Mouse (Mus musculus): ENCODE measurements around the gene Olfr463. TPM values are rescaled to one million over a fixed set of nuclear protein-coding genes. Genes with fewer than 3 reads are reported as not detected.

The Olfr463 gene
- total RNA-seq (2018; cell fraction: chromatin; rRNA removed), result not detected
- total RNA-seq (2018; cell fraction: cytosol; rRNA removed), result not detected
- total RNA-seq (2018; cell fraction: nucleus; rRNA removed), result not detected
- polyA plus RNA-seq (2018), result not detected in 3 replicates

DNA sequence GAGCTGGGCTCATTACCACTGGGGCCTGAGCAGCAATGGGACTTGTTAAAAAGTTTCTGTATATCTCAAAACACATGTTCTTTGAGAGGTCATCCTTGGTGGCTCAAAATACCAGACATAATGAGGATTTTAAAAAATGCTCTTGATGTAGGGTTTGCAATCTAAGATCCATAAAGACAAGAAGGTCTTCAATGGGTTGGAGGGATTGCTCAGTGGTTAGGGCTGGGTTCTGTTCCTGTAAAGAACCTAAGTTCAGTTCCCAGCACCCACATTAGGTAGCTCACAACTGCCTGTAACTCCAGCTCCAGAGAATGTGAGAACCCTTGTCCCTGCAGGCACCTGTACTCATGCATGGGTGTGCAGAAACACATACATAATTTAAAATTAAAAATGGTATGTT is at the start of gene Olfr463:
Olfr463 (minus strand) TSS at position 101 of the 400 bp plus-strand sequence.
- H3K27ac ChIP-seq, result no peak within 1 kb of the TSS
- H3K4me3 ChIP-seq (ENCODE audit: inconsistent target), result no peak within 1 kb of the TSS

GRCm38 (mm10) chr11:87935467-87935866 is 38.3 kb upstream of the Olfr463 start:
- H3K79me2 ChIP-seq (ENCODE audit: inconsistent target), result no peaks in the 10 kb centered on the region
- no peak overlapping the region for H3K4me3 ChIP-seq (ENCODE audit: inconsistent target)
- 60% methylated on average over 3 of the region's 3 CpGs for WGBS (ENCODE audit: missing documents)
- H3K36me3 ChIP-seq (ENCODE audit: inconsistent target), result no peaks in the 10 kb centered on the region
- no peak overlapping the region for H3K27ac ChIP-seq

More for the DNA sequence above, at the start of gene Olfr463:
- Histone ChIP-seq H3K79me2 (ENCODE audit: inconsistent target) (no peaks in the 10 kb centered on the region), H3K36me3 (ENCODE audit: inconsistent target) (no peaks in the 10 kb centered on the region)

GRCm38 (mm10) chr11:87933731-87934130 is 36.5 kb upstream of the Olfr463 start:
- Histone ChIP-seq H3K27ac (no peak overlapping the region), H3K4me3 (ENCODE audit: inconsistent target) (no peak overlapping the region), H3K36me3 (ENCODE audit: inconsistent target) (no peaks in the 10 kb centered on the region), H3K79me2 (ENCODE audit: inconsistent target) (no peaks in the 10 kb centered on the region)
- WGBS (ENCODE audit: missing documents), result 77% methylated on average over 2 of the region's 2 CpGs

GRCm38 (mm10) chr11:87930348-87930747 is 33.2 kb upstream of the Olfr463 start:
- H3K4me3 ChIP-seq (ENCODE audit: inconsistent target), result no peak overlapping the region
- no peak overlapping the region for H3K27ac ChIP-seq
- no peaks in the 10 kb centered on the region for H3K36me3 ChIP-seq (ENCODE audit: inconsistent target)
- H3K79me2 ChIP-seq (ENCODE audit: inconsistent target), result no peaks in the 10 kb centered on the region
- 93% methylated on average over 2 of the region's 2 CpGs for WGBS (ENCODE audit: missing documents)

DNA sequence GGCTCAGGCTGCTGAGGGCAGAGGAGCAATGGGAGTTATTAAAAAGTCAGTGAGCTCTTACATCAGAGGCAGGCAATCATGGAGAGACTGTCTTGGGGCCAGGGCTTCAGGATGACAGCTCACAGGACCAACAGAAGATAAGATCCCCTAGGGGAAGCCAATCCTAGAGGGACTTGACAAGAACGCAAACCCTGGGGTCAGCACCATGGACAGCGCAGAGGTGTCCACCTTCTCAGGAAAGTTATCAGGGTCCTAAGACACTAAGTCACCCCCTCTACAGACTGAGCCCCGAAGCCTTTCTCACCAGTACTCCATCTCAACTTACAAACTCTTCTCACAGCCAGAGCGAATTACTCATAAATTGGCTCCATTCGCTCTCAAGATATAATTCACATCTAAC is 23.8 kb upstream of the Olfr463 start, which contains the start of gene Olfr464:
Olfr464 (minus strand) TSS at position 2 of the 400 bp plus-strand sequence.
- H3K36me3 ChIP-seq (ENCODE audit: inconsistent target), result no peaks in the 10 kb centered on the region

DNA sequence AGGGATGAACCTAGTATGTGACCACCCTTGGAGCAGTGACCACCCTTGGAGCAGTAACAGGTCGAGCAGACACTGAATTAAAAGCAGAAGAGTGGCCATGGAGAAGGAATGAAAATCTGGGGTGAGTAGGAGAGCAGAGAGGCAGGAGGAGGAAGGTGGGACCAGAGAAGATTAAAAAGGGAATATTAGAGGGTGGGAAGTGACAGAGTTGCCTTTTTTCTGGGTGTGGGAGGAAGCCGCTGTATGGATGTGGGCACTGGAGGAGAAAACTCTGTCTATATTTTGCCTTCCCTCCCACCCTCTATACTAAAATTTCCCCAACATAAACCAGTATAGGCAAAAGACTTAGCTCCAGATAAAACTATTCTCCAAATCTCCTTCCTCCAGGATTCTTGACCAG is 23.1 kb upstream of the Olfr463 start:
- Histone ChIP-seq H3K36me3 (ENCODE audit: inconsistent target) (no peaks in the 10 kb centered on the region), H3K79me2 (ENCODE audit: inconsistent target) (no peaks in the 10 kb centered on the region), H3K4me3 (ENCODE audit: inconsistent target) (no peak overlapping the region), H3K27ac (no peak overlapping the region)
- WGBS (ENCODE audit: missing documents), result 57% methylated on average over 2 of the region's 2 CpGs

More for the DNA sequence above, 23.8 kb upstream of the Olfr463 start, which contains the start of gene Olfr464:
- Histone ChIP-seq H3K4me3 (ENCODE audit: inconsistent target) (no peak within 1 kb of the TSS), H3K79me2 (ENCODE audit: inconsistent target) (no peaks in the 10 kb centered on the region), H3K27ac (no peak within 1 kb of the TSS)
- WGBS (ENCODE audit: missing documents), result 37% methylated on average over 5 of the region's 5 CpGs

- no peak overlapping the region for H3K27ac ChIP-seq
- H3K4me3 ChIP-seq (ENCODE audit: inconsistent target), result no peak overlapping the region
- H3K36me3 ChIP-seq (ENCODE audit: inconsistent target), result no peaks in the 10 kb centered on the region
- 100% methylated on average over 1 of the region's 1 CpGs for WGBS (ENCODE audit: missing documents)
- no peaks in the 10 kb centered on the region for H3K79me2 ChIP-seq (ENCODE audit: inconsistent target)
Observed at GRCm38 (mm10) chr11:87916005-87916404, 18.8 kb upstream of the Olfr463 start.

DNA sequence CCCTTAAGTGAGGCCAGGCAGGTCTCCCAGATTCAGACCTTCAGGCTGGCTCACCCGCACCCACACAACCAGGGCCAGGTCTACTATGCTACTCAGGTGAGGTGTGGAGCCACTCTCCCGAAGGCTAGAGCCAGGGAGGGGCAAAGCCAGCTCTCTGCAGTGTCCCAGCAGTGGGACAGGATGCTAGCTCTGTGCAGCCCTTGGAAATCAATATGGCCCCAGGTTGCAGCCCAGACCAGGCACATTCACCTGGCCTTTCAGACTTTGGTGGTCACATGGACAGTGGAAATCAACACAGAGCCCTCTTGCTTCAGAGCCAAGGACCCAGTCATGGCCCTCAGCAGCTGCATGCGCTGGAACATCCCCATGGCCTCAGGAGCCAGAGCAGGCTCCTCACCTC is 7.1 kb upstream of the Olfr463 start:
- H3K4me3 ChIP-seq (ENCODE audit: inconsistent target), result no peak overlapping the region
- 76% methylated on average over 3 of the region's 3 CpGs for WGBS (ENCODE audit: missing documents)
- H3K36me3 ChIP-seq (ENCODE audit: inconsistent target), result no peaks in the 10 kb centered on the region
- H3K79me2 ChIP-seq (ENCODE audit: inconsistent target), result no peaks in the 10 kb centered on the region
- H3K27ac ChIP-seq, result no peak overlapping the region

DNA sequence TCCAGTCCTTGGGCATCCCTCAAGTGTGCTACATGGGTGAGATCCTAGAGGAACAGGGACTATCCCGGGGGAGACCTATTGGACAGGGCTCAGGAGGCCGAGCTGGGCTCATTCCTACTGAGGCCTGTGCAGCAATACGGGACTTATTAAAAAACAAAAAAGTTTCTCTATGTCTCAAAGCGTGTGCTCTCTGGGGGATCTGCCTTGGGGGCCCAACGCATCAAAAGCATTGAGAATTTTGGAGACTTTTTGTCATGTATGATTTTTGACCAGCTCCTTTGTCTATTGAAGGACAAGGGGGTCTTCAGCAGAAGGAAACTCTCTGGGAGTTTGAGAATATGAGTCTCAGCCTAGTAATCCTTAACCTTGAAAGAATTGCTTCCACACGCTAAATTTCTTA is 5.0 kb downstream of the Olfr463 start, which contains the start of gene Olfr462:
Olfr462 (minus strand) TSS at position 101 of the 400 bp plus-strand sequence.
- WGBS (ENCODE audit: missing documents), result 93% methylated on average over 6 of the region's 6 CpGs
- no peaks in the 10 kb centered on the region for H3K36me3 ChIP-seq (ENCODE audit: inconsistent target)
- no peak within 1 kb of the TSS for H3K4me3 ChIP-seq (ENCODE audit: inconsistent target)
- H3K79me2 ChIP-seq (ENCODE audit: inconsistent target), result no peaks in the 10 kb centered on the region
- no peak within 1 kb of the TSS for H3K27ac ChIP-seq

DNA sequence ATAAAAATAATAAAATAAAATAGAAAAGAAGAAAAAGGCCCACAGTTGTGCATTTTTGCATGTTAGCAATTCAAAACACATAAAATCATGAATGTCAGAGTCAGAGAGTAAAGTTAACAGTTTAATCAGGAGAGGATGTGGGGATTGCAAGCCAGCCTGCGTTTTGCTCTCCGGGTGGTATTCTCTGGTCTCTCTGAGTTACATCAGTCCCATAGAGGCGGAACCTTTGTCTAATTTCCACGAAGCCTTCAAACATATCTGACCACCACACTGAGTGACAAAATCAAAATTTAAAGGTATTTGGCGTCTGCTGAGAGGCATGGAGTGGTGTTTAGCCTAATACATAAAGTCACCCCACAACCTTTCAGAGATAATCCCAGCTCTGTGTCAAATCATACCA is 12.3 kb downstream of the Olfr463 start:
- 80% methylated on average over 5 of the region's 5 CpGs for WGBS (ENCODE audit: missing documents)

DNA sequence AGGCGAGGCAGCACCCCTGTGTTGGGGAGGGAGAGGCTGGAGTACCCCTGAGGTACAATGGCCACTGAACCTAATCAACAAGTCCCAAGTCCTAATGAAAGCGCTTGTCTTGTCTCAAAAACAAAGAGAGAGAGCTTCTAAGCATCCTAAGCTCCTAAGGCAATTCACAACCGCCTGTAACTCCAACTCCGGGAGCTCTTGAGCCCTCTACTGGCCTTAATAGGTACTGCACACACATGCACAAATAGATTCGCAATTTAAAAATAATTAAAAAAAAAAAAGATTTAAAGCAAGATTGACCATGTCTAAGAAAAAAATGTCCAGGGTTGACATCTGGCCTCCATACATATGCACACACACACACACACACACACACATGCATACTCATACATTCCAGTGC is 13.7 kb downstream of the Olfr463 start:
- 36% methylated on average over 5 of the region's 5 CpGs for WGBS (ENCODE audit: missing documents)
- no peak overlapping the region for H3K4me3 ChIP-seq (ENCODE audit: inconsistent target)
- no peak overlapping the region for H3K27ac ChIP-seq
- no peaks in the 10 kb centered on the region for H3K79me2 ChIP-seq (ENCODE audit: inconsistent target)
- no peaks in the 10 kb centered on the region for H3K36me3 ChIP-seq (ENCODE audit: inconsistent target)

More for the DNA sequence above, 12.3 kb downstream of the Olfr463 start:
- H3K36me3 ChIP-seq (ENCODE audit: inconsistent target), result no peaks in the 10 kb centered on the region
- no peak overlapping the region for H3K4me3 ChIP-seq (ENCODE audit: inconsistent target)
- no peak overlapping the region for H3K27ac ChIP-seq
- no peaks in the 10 kb centered on the region for H3K79me2 ChIP-seq (ENCODE audit: inconsistent target)

GRCm38 (mm10) chr11:87881714-87882113 is 15.5 kb downstream of the Olfr463 start:
- Histone ChIP-seq H3K4me3 (ENCODE audit: inconsistent target) (no peak overlapping the region), H3K36me3 (ENCODE audit: inconsistent target) (no peaks in the 10 kb centered on the region), H3K27ac (no peak overlapping the region), H3K79me2 (ENCODE audit: inconsistent target) (no peaks in the 10 kb centered on the region)
- 46% methylated on average over 4 of the region's 4 CpGs for WGBS (ENCODE audit: missing documents)

GRCm38 (mm10) chr11:87879826-87880225 is 17.4 kb downstream of the Olfr463 start:
- WGBS (ENCODE audit: missing documents), result 77% methylated on average over 9 of the region's 9 CpGs
- Histone ChIP-seq H3K4me3 (ENCODE audit: inconsistent target) (no peak overlapping the region), H3K36me3 (ENCODE audit: inconsistent target) (no peaks in the 10 kb centered on the region), H3K27ac (no peak overlapping the region), H3K79me2 (ENCODE audit: inconsistent target) (no peaks in the 10 kb centered on the region)

- Histone ChIP-seq H3K79me2 (ENCODE audit: inconsistent target) (no peaks in the 10 kb centered on the region), H3K36me3 (ENCODE audit: inconsistent target) (no peaks in the 10 kb centered on the region), H3K27ac (no peak within 1 kb of the TSS), H3K4me3 (ENCODE audit: inconsistent target) (no peak within 1 kb of the TSS)
- WGBS (ENCODE audit: missing documents), result 78% methylated on average over 6 of the region's 6 CpGs
Observed at GRCm38 (mm10) chr11:87875436-87875835, 21.8 kb downstream of the Olfr463 start, which contains the start of gene Epx. Gene Epx, minus strand, starts transcription at chr11:87875536.

DNA sequence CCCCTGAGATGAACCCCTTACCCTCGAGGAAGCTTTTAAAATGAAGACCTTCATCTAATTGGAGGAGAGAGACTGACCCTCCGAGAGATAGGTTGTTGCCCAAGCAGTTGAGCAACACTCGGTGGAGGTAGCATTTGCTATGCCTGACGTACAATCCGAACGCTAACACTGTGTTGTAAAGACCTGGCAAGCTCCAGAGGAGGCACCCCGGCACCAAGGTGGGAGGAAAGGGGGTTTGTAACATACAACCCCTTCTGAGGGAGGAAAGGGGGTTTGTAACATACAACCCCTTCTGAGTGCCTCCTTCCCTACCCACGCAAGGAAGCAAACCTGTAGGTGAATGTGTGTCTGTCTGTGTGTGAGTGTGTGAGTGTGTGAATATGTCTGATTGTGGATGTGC is 25.4 kb downstream of the Olfr463 start:
- Histone ChIP-seq H3K27ac (no peak overlapping the region), H3K36me3 (ENCODE audit: inconsistent target) (no peaks in the 10 kb centered on the region)
- 64% methylated on average over 8 of the region's 8 CpGs for WGBS (ENCODE audit: missing documents)

DNA sequence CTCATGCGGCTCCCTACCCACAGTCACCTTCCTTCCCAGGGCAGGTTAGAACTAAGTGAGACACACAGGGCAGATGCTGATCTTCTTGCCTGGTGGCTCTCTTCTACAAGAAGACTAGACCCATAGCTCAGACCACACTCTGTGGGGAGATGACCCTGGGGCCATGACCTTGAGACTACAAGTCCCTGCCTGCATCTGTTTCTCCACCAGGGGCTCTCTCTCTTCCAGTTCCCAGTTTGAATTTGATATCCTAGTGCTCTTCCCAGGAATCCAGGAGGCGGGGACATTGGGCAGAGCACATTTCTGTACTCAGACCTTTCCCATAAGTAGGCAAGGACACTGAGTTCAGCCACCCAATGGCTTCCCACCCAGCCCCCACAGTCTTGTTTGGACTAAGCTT is 27.1 kb downstream of the Olfr463 start:
- H3K36me3 ChIP-seq (ENCODE audit: inconsistent target), result no peaks in the 10 kb centered on the region
- H3K4me3 ChIP-seq (ENCODE audit: inconsistent target), result no peak overlapping the region
- 81% methylated on average over 1 of the region's 2 CpGs for WGBS (ENCODE audit: missing documents)
- H3K79me2 ChIP-seq (ENCODE audit: inconsistent target), result no peaks in the 10 kb centered on the region
- no peak overlapping the region for H3K27ac ChIP-seq

More for the DNA sequence above, 25.4 kb downstream of the Olfr463 start:
- Histone ChIP-seq H3K79me2 (ENCODE audit: inconsistent target) (no peaks in the 10 kb centered on the region), H3K4me3 (ENCODE audit: inconsistent target) (no peak overlapping the region)
